Mouse (Mus musculus) urinary bladder, adult 18-20 months (tissue): ENCODE measurements around the gene Chst5.
A peak's percentile ranks its signal among the peaks of the same experiment; 100 is the strongest.
"Not testable (repeated sequence)": the region's sequence is repeated elsewhere in the genome, so short reads cannot be mapped to it uniquely, and the experiment has no call there.

Experiments used
- DNase-seq, 2 experiments: peaks; one replicate each; pipeline ENCODE4 v3.0.0; 2022; ENCODE audit warnings: low spot score in 2 of 2, mixed read lengths in 2 of 2

Chst5 gene

DNA sequence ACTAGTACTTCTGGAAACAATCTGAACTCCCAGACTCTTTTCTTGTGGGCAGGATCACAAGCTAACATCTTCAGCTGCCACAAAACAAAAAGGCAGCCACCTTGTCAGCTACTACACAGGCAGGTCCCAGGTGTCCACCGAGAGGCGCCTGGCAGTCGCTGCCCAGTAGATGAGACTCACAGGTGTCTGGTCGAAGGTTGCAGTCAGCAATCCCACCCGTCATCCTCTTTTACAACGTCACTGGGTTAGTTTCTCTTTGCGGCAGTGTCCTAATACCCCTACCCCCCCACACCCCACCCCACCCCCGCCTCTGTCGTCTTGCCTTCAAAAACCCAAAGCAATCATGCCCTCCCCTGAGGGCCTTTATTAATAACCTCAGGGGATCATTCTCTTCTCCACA lies 34.5 kb downstream of the Chst5 start:
- peak in 1 of 2 experiments; percentile 14 for DNase-seq

DNA sequence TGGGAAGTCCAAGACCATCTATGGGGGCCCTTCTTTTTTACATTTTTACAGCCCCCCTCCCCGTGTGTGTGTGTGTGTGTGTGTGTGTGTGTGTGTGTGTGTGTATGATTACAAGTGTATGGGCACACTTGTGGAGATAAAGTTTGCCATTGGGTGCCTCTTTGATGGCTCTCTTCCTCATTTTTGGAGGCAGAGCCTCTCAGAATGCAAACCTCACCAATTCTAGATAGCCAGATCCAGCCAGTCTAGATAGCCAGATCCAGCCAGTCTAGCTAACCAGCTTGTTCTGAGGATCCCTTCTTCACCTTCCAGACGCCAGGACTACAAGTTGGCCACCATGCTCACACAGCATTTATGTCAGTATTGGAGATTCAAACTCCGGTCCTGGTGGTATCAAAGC lies 39.0 kb downstream of the Chst5 start:
- DNase-seq: no peak

DNA sequence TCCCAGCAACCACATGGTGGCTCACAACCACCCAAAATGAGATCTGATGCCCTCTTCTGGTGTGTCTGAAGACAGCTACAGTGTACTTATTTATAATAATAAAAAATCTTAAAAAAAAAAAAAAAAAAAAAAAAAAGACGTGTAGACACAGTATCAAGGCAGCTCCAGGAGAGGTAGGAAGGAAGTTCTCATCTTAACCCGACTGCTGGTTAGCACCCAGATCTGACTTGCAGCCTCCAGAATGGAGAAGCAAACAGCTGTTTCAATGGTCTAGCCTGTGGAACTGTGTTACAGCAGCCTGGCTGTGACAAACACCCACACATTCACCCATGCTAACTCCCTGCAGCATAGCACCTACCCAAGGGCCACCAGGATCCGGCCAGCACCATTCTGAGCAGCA lies 39.9 kb downstream of the Chst5 start:
- DNase-seq: no peak

DNA sequence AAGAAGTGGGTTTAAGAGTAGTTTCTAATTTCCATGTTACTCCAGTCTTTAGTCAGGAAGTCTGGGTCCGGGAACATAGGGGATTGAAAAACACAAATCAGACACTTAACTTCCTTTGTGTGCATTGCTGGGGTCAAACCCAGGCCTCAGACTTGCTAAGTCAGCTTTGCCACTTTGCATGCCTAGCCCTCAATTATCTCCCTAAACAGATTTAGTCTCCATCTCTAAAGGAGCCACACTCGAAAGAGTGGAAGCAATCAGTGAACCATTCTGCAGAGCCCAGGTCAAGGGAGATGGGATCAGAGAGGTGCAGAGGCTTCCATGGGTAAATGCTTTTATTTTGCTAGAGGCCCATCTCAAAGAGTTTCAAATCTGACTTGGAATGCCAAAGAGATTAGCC lies 41.6 kb downstream of the Chst5 start:
- no peak for DNase-seq

DNA sequence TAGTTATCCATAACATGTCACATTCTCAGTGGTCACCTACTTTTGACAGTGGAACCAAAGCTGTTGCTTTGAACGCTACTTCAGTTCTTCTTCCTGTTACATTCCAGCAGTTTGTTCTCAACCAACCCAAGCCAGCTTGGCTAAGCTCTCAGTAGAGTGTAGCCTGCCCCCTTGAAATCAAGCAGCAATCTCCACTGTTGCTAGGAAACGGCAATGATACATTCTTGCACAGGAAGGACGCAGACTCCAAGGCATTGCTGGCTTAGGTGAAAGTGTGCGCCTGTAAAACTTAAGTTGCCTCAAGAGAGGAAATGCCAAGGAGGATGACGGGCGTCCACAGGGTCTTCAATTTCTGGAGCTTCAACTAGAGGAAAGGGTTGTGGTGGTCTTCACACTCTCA lies 44.4 kb downstream of the Chst5 start:
- DNase-seq: no peak

DNA sequence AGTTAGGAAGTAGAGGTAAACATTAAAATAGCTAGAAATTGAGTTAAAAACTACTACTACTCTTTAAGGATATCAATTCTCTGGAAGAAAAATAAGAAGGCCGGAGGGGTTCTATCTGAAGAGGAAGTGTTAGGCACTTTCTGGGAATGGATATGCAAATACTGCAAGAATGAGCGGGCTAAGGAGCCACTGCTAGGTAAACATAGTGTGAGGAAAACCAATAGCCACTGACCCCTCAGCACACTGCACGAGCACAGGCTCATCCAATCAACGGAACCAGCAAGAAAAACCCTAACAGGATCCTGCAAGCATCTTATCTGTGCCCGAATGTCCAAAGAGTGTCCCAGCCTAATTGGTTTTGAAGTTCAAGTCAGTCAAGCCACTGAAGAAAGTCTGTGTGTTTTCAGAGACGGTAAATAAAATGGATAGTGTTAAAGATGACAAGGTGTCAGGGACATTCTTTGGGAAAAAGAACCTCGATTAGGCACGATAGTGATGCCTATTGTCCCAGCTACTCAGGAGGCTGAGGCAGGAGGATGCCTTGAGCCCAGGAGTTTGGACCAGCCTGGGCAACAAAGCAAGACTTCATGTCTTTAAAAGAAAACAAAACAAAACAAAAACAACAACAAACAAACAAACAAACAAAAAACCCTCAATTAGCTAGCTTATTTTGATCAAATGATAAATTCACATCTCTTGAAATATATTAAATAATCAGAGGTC lies 45.0 kb downstream of the Chst5 start:
- DNase-seq: no peak

DNA sequence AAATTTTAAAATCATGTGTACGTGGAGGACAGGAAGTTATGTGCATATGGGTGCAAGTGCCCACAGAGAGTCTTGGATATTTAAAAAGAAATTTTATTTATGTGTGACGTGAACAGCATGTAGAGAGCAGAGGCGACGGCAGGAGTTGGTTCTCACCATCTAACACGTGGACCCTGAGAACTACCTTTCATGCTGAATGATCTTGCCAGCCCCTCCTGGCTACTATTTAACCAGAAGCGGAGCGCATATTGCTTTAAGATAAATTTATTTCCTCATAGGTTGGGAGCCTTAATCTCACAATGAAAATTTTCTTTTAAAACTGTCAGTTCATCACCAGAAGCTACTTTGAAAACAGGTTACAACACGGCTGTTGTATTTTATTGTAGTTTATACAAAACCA lies 45.6 kb downstream of the Chst5 start:
- no peak for DNase-seq

DNA sequence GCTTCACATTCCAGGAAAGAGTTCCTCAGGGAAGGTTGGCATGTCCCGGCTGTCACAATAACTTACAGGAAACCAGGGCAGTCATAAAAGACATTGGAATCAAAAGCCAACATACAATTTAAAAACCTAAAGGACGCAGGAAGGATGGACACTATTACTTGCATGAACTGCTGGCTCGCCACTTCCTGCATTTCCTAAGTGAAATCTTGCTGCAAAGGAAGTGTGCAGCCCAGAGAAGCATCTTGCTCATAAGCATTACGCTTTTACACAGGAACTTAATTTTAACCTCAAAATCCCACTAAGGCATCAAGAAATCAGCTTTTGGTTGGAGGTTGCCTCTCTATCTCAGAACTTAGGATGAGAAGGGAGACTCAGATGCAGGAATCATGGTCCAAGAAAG lies 47.0 kb downstream of the Chst5 start:
- DNase-seq: no peak

DNA sequence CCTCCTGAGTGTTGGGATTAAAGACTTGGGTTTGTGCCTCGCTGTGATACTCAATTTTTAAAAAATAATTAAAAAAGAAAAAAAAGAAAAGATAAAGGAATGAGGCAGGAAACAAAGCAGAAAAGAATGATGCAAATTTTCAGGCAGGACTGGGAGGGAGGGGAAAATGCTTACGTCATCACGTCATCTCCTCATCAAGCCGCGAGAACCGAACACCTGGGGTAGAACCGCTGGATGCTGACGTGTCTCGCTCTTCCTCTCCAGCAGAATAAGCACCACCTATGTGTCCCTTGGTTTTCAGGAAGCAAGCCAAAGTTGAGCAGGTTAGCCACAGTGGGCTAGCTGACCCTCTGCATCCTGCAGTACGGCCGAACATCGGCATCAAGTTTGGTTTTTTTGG lies 54.3 kb downstream of the Chst5 start:
- DNase-seq: no peak

DNA sequence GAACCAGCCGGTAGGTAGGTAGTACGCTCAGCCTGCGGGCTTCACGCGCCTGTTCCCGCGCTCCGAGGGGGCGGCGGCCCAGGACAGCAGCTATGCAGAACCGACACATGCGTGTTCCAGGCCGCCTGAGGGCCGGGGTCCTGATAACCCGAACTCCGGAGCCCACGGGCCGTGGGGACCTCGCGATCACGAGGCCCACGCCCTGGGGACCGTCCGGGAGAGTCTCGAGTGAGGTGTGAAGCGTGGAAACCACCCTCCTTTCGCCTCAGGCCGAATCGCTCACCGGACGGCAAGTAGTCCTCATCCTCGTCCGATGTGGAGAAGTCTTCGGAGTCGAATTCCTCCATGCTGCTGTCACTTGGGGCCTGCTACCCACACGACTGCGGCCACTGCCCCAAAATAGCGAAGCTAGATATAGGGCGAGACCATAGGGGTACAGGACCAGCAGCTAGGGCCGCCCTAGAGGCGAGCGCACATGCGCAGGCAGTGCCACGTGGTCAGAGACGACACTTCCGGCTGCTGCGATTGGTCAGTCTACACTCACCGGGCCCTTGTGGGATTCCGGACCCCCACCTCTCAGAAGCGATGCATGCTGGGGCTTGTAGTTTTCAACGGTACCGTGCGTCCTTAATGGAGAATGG lies 56.3 kb downstream of the Chst5 start, which contains the start of gene Cfdp1:
TSS of gene Cfdp1 (minus strand) at position 431 of the 641 bp plus-strand sequence.
- peak; percentile 94 to 95 for DNase-seq

DNA sequence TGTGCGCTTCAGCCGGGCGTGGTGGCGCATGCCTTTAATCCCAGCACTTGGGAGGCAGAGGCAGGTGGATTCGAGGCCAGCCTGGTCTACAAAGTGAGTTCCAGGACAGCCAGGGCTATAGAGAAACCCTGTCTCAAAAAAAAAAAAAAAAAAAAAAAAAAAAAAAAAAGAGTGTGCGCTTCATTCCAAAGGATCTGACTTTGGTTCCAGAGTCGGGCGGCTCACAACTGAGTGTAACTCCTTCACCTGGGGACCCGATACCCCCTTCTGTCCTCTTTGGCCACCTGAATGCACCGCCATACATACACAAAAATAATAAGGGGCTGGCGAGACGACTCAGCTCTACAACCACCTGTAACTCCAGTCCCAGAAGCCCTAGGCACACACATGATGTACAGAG lies 57.0 kb downstream of the Chst5 start:
- DNase-seq: not testable (repeated sequence)

DNA sequence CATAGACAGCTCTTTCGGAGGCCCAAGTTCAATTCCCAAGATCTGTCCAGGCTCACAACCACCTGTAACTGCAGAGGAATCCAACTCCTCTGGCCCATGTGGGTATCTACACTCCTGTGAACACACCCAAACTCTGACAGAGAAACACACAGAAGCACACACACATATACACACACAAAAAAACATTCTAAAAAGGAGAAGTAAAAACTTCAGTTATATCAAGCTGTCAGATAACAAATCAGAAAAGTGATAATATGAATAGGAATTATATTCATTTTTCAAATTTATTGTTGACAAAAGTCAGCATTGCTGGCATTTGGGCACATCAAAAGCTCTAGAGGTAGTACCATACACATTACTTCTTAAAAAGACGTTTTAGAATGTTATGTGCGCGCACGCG lies 63.5 kb downstream of the Chst5 start:
- no peak for DNase-seq
